Mouse (Mus musculus) lung, adult 2 months (tissue): ENCODE measurements around the gene Apoe.

Experiments
- CTCF ChIP-seq: fragments of 200-500 bp; IDR thresholded peaks from 2 replicates; pipeline ENCODE4 v1.5.1; 2011; ENCODE audit warnings: mild to moderate bottlenecking, low read length, control low read depth; ENCODE audit not compliant: insufficient read depth
- POLR2A ChIP-seq: fragments of 200-500 bp; IDR thresholded peaks from 2 replicates; pipeline ENCODE4 v1.6.1; 2011; ENCODE audit warnings: low read depth, mild to moderate bottlenecking, control low read depth, low read length, borderline replicate concordance; ENCODE audit errors: extremely low read depth

DNA sequence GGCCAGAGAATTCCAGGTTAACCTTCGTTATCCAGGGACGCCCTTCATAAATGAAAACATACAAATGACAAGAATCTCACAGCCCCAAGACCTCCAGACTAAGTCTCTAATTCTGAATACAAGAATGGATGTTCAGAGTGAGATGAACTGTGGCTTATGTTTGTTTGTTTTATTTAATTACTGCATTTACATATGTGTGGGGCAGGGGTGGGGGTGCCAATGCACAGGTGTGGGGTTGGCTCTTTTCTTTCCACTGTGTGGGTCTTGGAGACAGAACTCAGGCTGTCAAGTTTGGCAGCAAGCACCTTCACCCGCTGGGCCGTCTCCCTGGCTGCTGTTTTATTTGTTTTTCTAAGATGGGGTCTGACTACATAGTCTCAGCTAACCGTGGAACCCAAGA is 43.5 kb upstream of the Apoe start:
- TF ChIP-seq CTCF, result no peak
- no peak for TF ChIP-seq POLR2A
